Mouse (Mus musculus) heart, embryonic 14.5 days (tissue): ENCODE measurements around the gene Laptm4a. TPM values are rescaled to one million over a fixed set of nuclear protein-coding genes. Genes with fewer than 3 reads are reported as not detected.
"Not testable (repeated sequence)": the region's sequence is repeated elsewhere in the genome, so short reads cannot be mapped to it uniquely, and the experiment has no call there.

ENCODE experiments used
- ATAC-seq: fragments of 200-750 bp; cut with Nextera tagmentation; 2 replicates; pipeline ENCODE4 v1.8.0; 2017; ENCODE audit warnings: low read depth, moderate TSS enrichment; ENCODE audit not compliant: insufficient number of reproducible peaks, insufficient read depth, low FRiP score
- H3K27ac ChIP-seq, 2 experiments: fragments of 200-500 bp in 1 of 2; fragments of 300-500 bp in 1 of 2; sonication (generic) in 1 of 2; replicated peaks in 1 of 2; 2 replicates each; pipeline ENCODE4 v1.5.1; 2012 to 2014; ENCODE audit warnings: low read depth in 2 of 2, low read length in 2 of 2, control low read depth in 1 of 2, mild to moderate bottlenecking in 1 of 2, mixed read lengths in 1 of 2; ENCODE audit not compliant: control insufficient read depth in 1 of 2, insufficient read depth in 1 of 2
- H3K27me3 ChIP-seq: fragments of 300-500 bp; sonication (generic); 2 replicates; pipeline ENCODE4 v1.6.1; 2014; ENCODE audit warnings: mild to moderate bottlenecking, low read length, control low read depth; ENCODE audit not compliant: control insufficient read depth, insufficient read depth
- H3K36me3 ChIP-seq: fragments of 300-500 bp; sonication (generic); 2 replicates; pipeline ENCODE4 v1.6.1; 2014; ENCODE audit warnings: mild to moderate bottlenecking, control low read depth, low read length, mixed read lengths; ENCODE audit not compliant: control insufficient read depth, insufficient read depth
- H3K4me1 ChIP-seq, 2 experiments: fragments of 200-500 bp in 1 of 2; fragments of 300-500 bp in 1 of 2; sonication (generic) in 1 of 2; 2 replicates each; pipeline ENCODE4 v1.6.1; 2012 to 2014; ENCODE audit warnings: low read length in 2 of 2, control low read depth in 1 of 2, mixed read lengths in 1 of 2; ENCODE audit not compliant: control insufficient read depth in 2 of 2, insufficient read depth in 2 of 2
- H3K4me2 ChIP-seq: fragments of 300-500 bp; sonication (generic); 2 replicates; pipeline ENCODE4 v1.6.1; 2014; ENCODE audit warnings: mild to moderate bottlenecking, low read length
- H3K4me3 ChIP-seq, 2 experiments: fragments of 200-500 bp in 1 of 2; fragments of 300-500 bp in 1 of 2; sonication (generic) in 1 of 2; 2 replicates each; pipeline ENCODE4 v1.5.1; 2012 to 2014; ENCODE audit warnings: low read length in 2 of 2, mild to moderate bottlenecking in 2 of 2, control low read depth in 1 of 2, low read depth in 1 of 2, moderate library complexity in 1 of 2; ENCODE audit not compliant: control insufficient read depth in 1 of 2, insufficient read depth in 1 of 2
- H3K9ac ChIP-seq: fragments of 300-500 bp; sonication (generic); 2 replicates; pipeline ENCODE4 v1.6.1; 2014; ENCODE audit warnings: mild to moderate bottlenecking, low read length
- H3K9me3 ChIP-seq: fragments of 300-500 bp; sonication (generic); 2 replicates; pipeline ENCODE4 v1.6.1; 2016; ENCODE audit warnings: low read length, control low read depth; ENCODE audit not compliant: control insufficient read depth
- WGBS: fragments of 180-500 bp; shearing (Covaris S2); extraction: QIAGEN DNeasy Blood & Tissue Kit; methylation state at CpG from one replicate; pipeline ENCODE4 v1.1.7; 2014; 5-methylcytosine and 5-hydroxymethylcytosine counted together
- polyA plus RNA-seq: library from polyadenylated mRNA; unstranded; fragments of >200 nt; fragmentation: Nextera tagmentation; extraction: Ambion mirVana; gene quantifications from 2 replicates; pipeline ENCODE4 v1.2.1, GENCODE M21; 2014

The Laptm4a gene
- polyA plus RNA-seq, 1 experiment from 2014 or later: 225 TPM

- peak overlapping the region; percentile 91 for H3K4me2 ChIP-seq
- peaks cover 3 to 32% of the 10 kb centered on the region in 2 experiments for H3K4me1 ChIP-seq
- H3K4me3 ChIP-seq: peak overlapping the region in 1 of 2 experiments; percentile 86; a peak in 2 of 4 replicates
- H3K36me3 ChIP-seq: peaks cover 17% of the 10 kb centered on the region
- no peak for ATAC-seq
- WGBS: 62% methylated on average over 2 of the region's 2 CpGs
- H3K9ac ChIP-seq: peak overlapping the region; percentile 84
- no peaks in the 10 kb centered on the region for H3K9me3 ChIP-seq
- H3K27me3 ChIP-seq: no peaks in the 10 kb centered on the region
- 0 out of 4 replicates have a peak overlapping the region, but pooled peaks of 1 of the 2 experiments have one; percentile 98 for H3K27ac ChIP-seq
Measured at GRCm38 (mm10) chr12:8923603-8924002, 2.1 kb downstream of the Laptm4a start.

- H3K4me3 ChIP-seq: no peak overlapping the region
- no peak overlapping the region for H3K9ac ChIP-seq
- H3K9me3 ChIP-seq: no peaks in the 10 kb centered on the region
- no peaks in the 10 kb centered on the region for H3K27me3 ChIP-seq
- H3K27ac ChIP-seq: no peak overlapping the region
- no peak overlapping the region for H3K4me2 ChIP-seq
- WGBS: 83% methylated on average over 3 of the region's 3 CpGs
- ATAC-seq: no peak
- peaks cover 28% of the 10 kb centered on the region for H3K36me3 ChIP-seq
- H3K4me1 ChIP-seq: peaks cover 7 to 60% of the 10 kb centered on the region in 2 experiments
Measured at GRCm38 (mm10) chr12:8927652-8928051, 6.2 kb downstream of the Laptm4a start.

GRCm38 (mm10) chr12:8928766-8929165 is 7.3 kb downstream of the Laptm4a start:
- 57% methylated on average over 4 of the region's 4 CpGs for WGBS
- Histone ChIP-seq H3K27me3 (no peaks in the 10 kb centered on the region), H3K9me3 (no peaks in the 10 kb centered on the region), H3K9ac (no peak overlapping the region), H3K4me2 (no peak overlapping the region), H3K36me3 (peaks cover 39% of the 10 kb centered on the region), H3K4me3 (no peak overlapping the region), H3K27ac (no peak overlapping the region), H3K4me1 (peaks cover 4 to 54% of the 10 kb centered on the region in 2 experiments)
- no peak for ATAC-seq

- Histone ChIP-seq H3K9ac (no peak overlapping the region), H3K27me3 (no peaks in the 10 kb centered on the region), H3K4me3 (no peak overlapping the region), H3K36me3 (peaks cover 49% of the 10 kb centered on the region), H3K4me2 (no peak overlapping the region), H3K27ac (no peak overlapping the region), H3K9me3 (no peaks in the 10 kb centered on the region), H3K4me1 (peaks cover 6 to 57% of the 10 kb centered on the region in 2 experiments)
- no peak for ATAC-seq
- WGBS: 50% methylated on average over 4 of the region's 4 CpGs
Measured at GRCm38 (mm10) chr12:8931083-8931482, 9.6 kb downstream of the Laptm4a start.

GRCm38 (mm10) chr12:8935349-8935748 is 13.9 kb downstream of the Laptm4a start:
- 42% methylated on average over 5 of the region's 5 CpGs for WGBS
- peaks cover 5 to 24% of the 10 kb centered on the region in 2 experiments for H3K4me1 ChIP-seq
- H3K27me3 ChIP-seq: no peaks in the 10 kb centered on the region
- H3K27ac ChIP-seq: peak overlapping the region; percentile 26 to 49; a peak in 3 of 4 replicates
- no peak overlapping the region for H3K9ac ChIP-seq
- H3K4me2 ChIP-seq: no peak overlapping the region
- no peak overlapping the region for H3K4me3 ChIP-seq
- no peaks in the 10 kb centered on the region for H3K9me3 ChIP-seq
- peaks cover 74% of the 10 kb centered on the region for H3K36me3 ChIP-seq
- ATAC-seq: no peak

- H3K9ac ChIP-seq, H3K9me3 ChIP-seq, H3K4me3 ChIP-seq, H3K27me3 ChIP-seq, ATAC-seq, H3K4me2 ChIP-seq, H3K27ac ChIP-seq: not testable (repeated sequence)
- Histone ChIP-seq H3K4me1 (peaks cover 2 to 16% of the 10 kb centered on the region in 2 experiments), H3K36me3 (peaks cover 74% of the 10 kb centered on the region)
- 74% methylated on average over 4 of the region's 4 CpGs for WGBS
Measured at GRCm38 (mm10) chr12:8936210-8936609, 14.7 kb downstream of the Laptm4a start.

- Histone ChIP-seq H3K4me3 (no peak overlapping the region), H3K9me3 (no peaks in the 10 kb centered on the region), H3K27me3 (no peaks in the 10 kb centered on the region), H3K4me1 (peaks cover 2 to 13% of the 10 kb centered on the region in 2 experiments; a peak in 3 of 4 replicates), H3K9ac (no peak overlapping the region), H3K27ac (no peak overlapping the region), H3K36me3 (peaks cover 51% of the 10 kb centered on the region), H3K4me2 (no peak overlapping the region)
- 88% methylated on average over 4 of the region's 4 CpGs for WGBS
- ATAC-seq: no peak
Measured at GRCm38 (mm10) chr12:8939490-8939889, 18.0 kb downstream of the Laptm4a start.
